Mouse (Mus musculus) retina, embryonic 14.5 days (tissue): Measurements from ENCODE around the gene Fbxl5.

Source experiments
- DNase-seq: peaks from one replicate; pipeline ENCODE4 v3.0.0-alpha.2; 2015; ENCODE audit warnings: low spot score

Fbxl5 gene

GRCm38 (mm10) chr5:43781977-43782930, 39.2 kb downstream of the Fbxl5 start:
- DNase-seq: peak; percentile 84

GRCm38 (mm10) chr5:43781423-43781976, 39.9 kb downstream of the Fbxl5 start:
- no peak for DNase-seq

- DNase-seq: no peak
Observed at GRCm38 (mm10) chr5:43778583-43778982, 42.9 kb downstream of the Fbxl5 start.

GRCm38 (mm10) chr5:43776993-43777392, 44.4 kb downstream of the Fbxl5 start:
- DNase-seq: no peak

GRCm38 (mm10) chr5:43776407-43776806, 45.0 kb downstream of the Fbxl5 start:
- no peak for DNase-seq

- no peak for DNase-seq
Observed at GRCm38 (mm10) chr5:43771555-43771954, 49.9 kb downstream of the Fbxl5 start.

GRCm38 (mm10) chr5:43770618-43771354, 50.7 kb downstream of the Fbxl5 start:
- no peak for DNase-seq

GRCm38 (mm10) chr5:43749092-43749491, 72.3 kb downstream of the Fbxl5 start:
- DNase-seq: no peak

- no peak for DNase-seq
Observed at GRCm38 (mm10) chr5:43748039-43748438, 73.4 kb downstream of the Fbxl5 start.

GRCm38 (mm10) chr5:43745156-43745555, 76.3 kb downstream of the Fbxl5 start:
- no peak for DNase-seq

- DNase-seq: no peak
Observed at GRCm38 (mm10) chr5:43744187-43744586, 77.3 kb downstream of the Fbxl5 start.

GRCm38 (mm10) chr5:43732381-43732780, 89.1 kb downstream of the Fbxl5 start:
- DNase-seq: no peak

- no peak for DNase-seq
Observed at GRCm38 (mm10) chr5:43728375-43729165, 92.9 kb downstream of the Fbxl5 start.

- no peak for DNase-seq
Observed at GRCm38 (mm10) chr5:43723830-43724229, 97.6 kb downstream of the Fbxl5 start.

GRCm38 (mm10) chr5:43722452-43722783, 99.0 kb downstream of the Fbxl5 start:
- DNase-seq: no peak

GRCm38 (mm10) chr5:43721538-43722451, 99.6 kb downstream of the Fbxl5 start:
- DNase-seq: no peak

- DNase-seq: no peak
Observed at GRCm38 (mm10) chr5:43699240-43699639, 122.2 kb downstream of the Fbxl5 start.

GRCm38 (mm10) chr5:43697133-43697532, 124.3 kb downstream of the Fbxl5 start:
- DNase-seq: no peak
